Mouse (Mus musculus) limb, embryonic 12.5 days (tissue): Measurements from ENCODE around the gene Esrrg. TPM values are rescaled to one million over a fixed set of nuclear protein-coding genes. Genes with fewer than 3 reads are reported as not detected.

ENCODE experiments used
- ATAC-seq: fragments of 200-750 bp; cut with Nextera tagmentation; 2 replicates; pipeline ENCODE4 v1.8.0; 2017; ENCODE audit warnings: low read depth, moderate TSS enrichment; ENCODE audit not compliant: insufficient number of reproducible peaks, insufficient read depth, low FRiP score, low TSS enrichment
- H3K27ac ChIP-seq: fragments of 300-500 bp; sonication (generic); 2 replicates; pipeline ENCODE4 v1.5.1; 2016; ENCODE audit warnings: mild to moderate bottlenecking, moderate library complexity
- H3K27me3 ChIP-seq: fragments of 300-500 bp; sonication (generic); 2 replicates; pipeline ENCODE4 v1.6.1; 2016; ENCODE audit warnings: mild to moderate bottlenecking, moderate library complexity
- H3K36me3 ChIP-seq: fragments of 300-500 bp; sonication (generic); 2 replicates; pipeline ENCODE4 v1.6.1; 2016; ENCODE audit warnings: mild to moderate bottlenecking, moderate library complexity
- H3K4me1 ChIP-seq: fragments of 300-500 bp; sonication (generic); replicated peaks from 2 replicates; pipeline ENCODE4 v1.6.1; 2016
- H3K4me2 ChIP-seq: fragments of 300-500 bp; sonication (generic); 2 replicates; pipeline ENCODE4 v1.6.1; 2016; ENCODE audit warnings: mild to moderate bottlenecking, moderate library complexity
- H3K4me3 ChIP-seq: fragments of 300-500 bp; sonication (generic); replicated peaks from 2 replicates; pipeline ENCODE4 v1.5.1; 2016; ENCODE audit warnings: mild to moderate bottlenecking
- H3K9ac ChIP-seq: fragments of 300-500 bp; sonication (generic); replicated peaks from 2 replicates; pipeline ENCODE4 v1.6.1; 2016; ENCODE audit warnings: mild to moderate bottlenecking, moderate library complexity
- H3K9me3 ChIP-seq: fragments of 300-500 bp; sonication (generic); 2 replicates; pipeline ENCODE4 v1.6.1; 2016; ENCODE audit warnings: mild to moderate bottlenecking, moderate library complexity
- WGBS: fragments of 180-500 bp; shearing (Covaris S2); methylation state at CpG from one replicate; pipeline ENCODE4 v1.1.7; 2016; 5-methylcytosine and 5-hydroxymethylcytosine counted together
- polyA plus RNA-seq: library from polyadenylated mRNA; unstranded; fragments of >200 nt; fragmentation: Nextera tagmentation; extraction: Ambion mirVana; gene quantifications from 2 replicates; pipeline ENCODE4 v1.2.1, GENCODE M21; 2016

Gene Esrrg
- polyA plus RNA-seq, 1 experiment from 2014 or later, result 1.9 TPM

- WGBS, result 93% methylated on average over 5 of the region's 5 CpGs
- ATAC-seq, result no peak
- Histone ChIP-seq H3K27me3 (0 out of 2 replicates have a peak, but pooled peaks cover 3% of the 10 kb centered on the region), H3K27ac (no peak overlapping the region), H3K4me3 (no peak overlapping the region), H3K4me1 (no peaks in the 10 kb centered on the region), H3K9me3 (no peaks in the 10 kb centered on the region), H3K36me3 (no peaks in the 10 kb centered on the region), H3K9ac (no peak overlapping the region), H3K4me2 (no peak overlapping the region)
These were observed 547.9 kb downstream of the Esrrg start for GRCm38 (mm10) chr1:188156520-188156919.

GRCm38 (mm10) chr1:188157237-188157955 is 548.8 kb downstream of the Esrrg start:
- H3K27ac ChIP-seq, result no peak overlapping the region

GRCm38 (mm10) chr1:188158675-188159074 is 550.1 kb downstream of the Esrrg start:
- no peak for ATAC-seq
- Histone ChIP-seq H3K27ac (no peak overlapping the region), H3K36me3 (no peaks in the 10 kb centered on the region), H3K9me3 (no peaks in the 10 kb centered on the region), H3K27me3 (0 out of 2 replicates have a peak, but pooled peaks cover 3% of the 10 kb centered on the region), H3K9ac (no peak overlapping the region), H3K4me3 (no peak overlapping the region), H3K4me1 (no peaks in the 10 kb centered on the region), H3K4me2 (no peak overlapping the region)
- 77% methylated on average over 1 of the region's 1 CpGs for WGBS

More at GRCm38 (mm10) chr1:188157237-188157955, 548.8 kb downstream of the Esrrg start:
- H3K9me3 ChIP-seq, result no peaks in the 10 kb centered on the region
- no peaks in the 10 kb centered on the region for H3K36me3 ChIP-seq
- H3K27me3 ChIP-seq, result 0 out of 2 replicates have a peak, but pooled peaks cover 3% of the 10 kb centered on the region
- no peak for ATAC-seq
- H3K4me3 ChIP-seq, result no peak overlapping the region
- H3K9ac ChIP-seq, result no peak overlapping the region
- no peaks in the 10 kb centered on the region for H3K4me1 ChIP-seq
- WGBS, result 89% methylated on average over 7 of the region's 7 CpGs
- H3K4me2 ChIP-seq, result no peak overlapping the region

- Histone ChIP-seq H3K27ac (no peak overlapping the region), H3K36me3 (no peaks in the 10 kb centered on the region), H3K4me2 (no peak overlapping the region), H3K9ac (no peak overlapping the region), H3K27me3 (no peaks in the 10 kb centered on the region), H3K4me3 (no peak overlapping the region), H3K9me3 (no peaks in the 10 kb centered on the region), H3K4me1 (no peaks in the 10 kb centered on the region)
- ATAC-seq, result no peak
- WGBS, result 88% methylated on average over 2 of the region's 2 CpGs
These were observed 550.5 kb downstream of the Esrrg start for GRCm38 (mm10) chr1:188159108-188159507.

GRCm38 (mm10) chr1:188163058-188163457 is 554.5 kb downstream of the Esrrg start:
- H3K4me3 ChIP-seq, result no peak overlapping the region
- H3K36me3 ChIP-seq, result no peaks in the 10 kb centered on the region
- no peaks in the 10 kb centered on the region for H3K4me1 ChIP-seq
- H3K9me3 ChIP-seq, result no peaks in the 10 kb centered on the region
- no peaks in the 10 kb centered on the region for H3K27me3 ChIP-seq
- no peak for ATAC-seq
- no peak overlapping the region for H3K9ac ChIP-seq
- H3K4me2 ChIP-seq, result no peak overlapping the region
- H3K27ac ChIP-seq, result no peak overlapping the region

- no peak overlapping the region for H3K9ac ChIP-seq
- ATAC-seq, result no peak
- no peaks in the 10 kb centered on the region for H3K9me3 ChIP-seq
- no peaks in the 10 kb centered on the region for H3K27me3 ChIP-seq
- H3K4me1 ChIP-seq, result no peaks in the 10 kb centered on the region
- H3K27ac ChIP-seq, result no peak overlapping the region
- H3K4me3 ChIP-seq, result no peak overlapping the region
- no peaks in the 10 kb centered on the region for H3K36me3 ChIP-seq
- H3K4me2 ChIP-seq, result no peak overlapping the region
- WGBS, result 57% methylated on average over 6 of the region's 6 CpGs
These were observed 555.7 kb downstream of the Esrrg start for GRCm38 (mm10) chr1:188164251-188164650.

GRCm38 (mm10) chr1:188173859-188174258 is 565.3 kb downstream of the Esrrg start:
- Histone ChIP-seq H3K27ac (no peak overlapping the region), H3K4me2 (no peak overlapping the region), H3K36me3 (no peaks in the 10 kb centered on the region), H3K9ac (no peak overlapping the region), H3K4me3 (no peak overlapping the region), H3K27me3 (no peaks in the 10 kb centered on the region), H3K9me3 (no peaks in the 10 kb centered on the region), H3K4me1 (no peaks in the 10 kb centered on the region)
- no peak for ATAC-seq
- WGBS, result 55% methylated on average over 1 of the region's 1 CpGs

- H3K4me2 ChIP-seq, result no peak overlapping the region
- no peaks in the 10 kb centered on the region for H3K36me3 ChIP-seq
- H3K27me3 ChIP-seq, result peaks cover 8% of the 10 kb centered on the region
- H3K4me1 ChIP-seq, result peaks cover 14% of the 10 kb centered on the region
- no peak overlapping the region for H3K9ac ChIP-seq
- WGBS, result 89% methylated on average over 5 of the region's 5 CpGs
- no peak overlapping the region for H3K27ac ChIP-seq
- no peaks in the 10 kb centered on the region for H3K9me3 ChIP-seq
- H3K4me3 ChIP-seq, result no peak overlapping the region
- no peak for ATAC-seq
These were observed 574.4 kb downstream of the Esrrg start for GRCm38 (mm10) chr1:188182951-188183350.

- H3K9ac ChIP-seq, result no peak overlapping the region
- whole genome bisulfite sequencing, result 76% methylated on average over 17 of the region's 17 CpGs
- no peak overlapping the region for H3K4me3 ChIP-seq
- H3K36me3 ChIP-seq, result no peaks in the 10 kb centered on the region
- peaks cover 14% of the 10 kb centered on the region for H3K27me3 ChIP-seq
- H3K4me2 ChIP-seq, result no peak overlapping the region
- peaks cover 14% of the 10 kb centered on the region for H3K4me1 ChIP-seq
- no peak overlapping the region for H3K27ac ChIP-seq
- no peaks in the 10 kb centered on the region for H3K9me3 ChIP-seq
- no peak for ATAC-seq
These were observed 578.0 kb downstream of the Esrrg start for GRCm38 (mm10) chr1:188186440-188187117.

- 86% methylated on average over 2 of the region's 2 CpGs for WGBS
- no peaks in the 10 kb centered on the region for H3K9me3 ChIP-seq
- no peak overlapping the region for H3K9ac ChIP-seq
- no peak overlapping the region for H3K4me3 ChIP-seq
- no peak overlapping the region for H3K27ac ChIP-seq
- H3K4me2 ChIP-seq, result no peak overlapping the region
- H3K4me1 ChIP-seq, result peaks cover 10% of the 10 kb centered on the region
- no peak for ATAC-seq
- no peaks in the 10 kb centered on the region for H3K36me3 ChIP-seq
- peaks cover 6% of the 10 kb centered on the region; the same call in 1 of the 2 replicates for H3K27me3 ChIP-seq
These were observed 584.4 kb downstream of the Esrrg start for GRCm38 (mm10) chr1:188192971-188193370.

GRCm38 (mm10) chr1:188207421-188207820 is 598.8 kb downstream of the Esrrg start:
- Histone ChIP-seq H3K36me3 (no peaks in the 10 kb centered on the region), H3K27ac (no peak overlapping the region), H3K4me2 (no peak overlapping the region), H3K27me3 (no peaks in the 10 kb centered on the region), H3K9ac (no peak overlapping the region), H3K4me1 (no peaks in the 10 kb centered on the region), H3K4me3 (no peak overlapping the region), H3K9me3 (no peaks in the 10 kb centered on the region)
- 24% methylated on average over 6 of the region's 6 CpGs for WGBS
- ATAC-seq, result no peak
